Mouse (Mus musculus): Measurements from ENCODE around the gene Mymx.

Mymx gene

GRCm38 (mm10) chr17:45589844-45590243, 12.1 kb downstream of the Mymx start:
- no peak for DNase-seq (ENCODE audit: low spot score)

- no peak for DNase-seq (ENCODE audit: low spot score)
Observed at GRCm38 (mm10) chr17:45589236-45589635, 12.7 kb downstream of the Mymx start.

- DNase-seq (ENCODE audit: low spot score), result no peak
Observed at GRCm38 (mm10) chr17:45588370-45588769, 13.5 kb downstream of the Mymx start.

GRCm38 (mm10) chr17:45586449-45586837, 15.5 kb downstream of the Mymx start:
- no peak for DNase-seq (ENCODE audit: low spot score)

GRCm38 (mm10) chr17:45585725-45586448, 16.0 kb downstream of the Mymx start:
- no peak for DNase-seq (ENCODE audit: low spot score)

GRCm38 (mm10) chr17:45584939-45585678, 16.8 kb downstream of the Mymx start:
- peak; percentile 90 for DNase-seq (ENCODE audit: low spot score)

GRCm38 (mm10) chr17:45584096-45584896, 17.6 kb downstream of the Mymx start:
- DNase-seq (ENCODE audit: low spot score), result no peak

GRCm38 (mm10) chr17:45582715-45583355, 19.1 kb downstream of the Mymx start:
- no peak for DNase-seq (ENCODE audit: low spot score)

- DNase-seq (ENCODE audit: low spot score), result no peak
Observed at GRCm38 (mm10) chr17:45582188-45582587, 19.7 kb downstream of the Mymx start.

GRCm38 (mm10) chr17:45581567-45581983, 20.3 kb downstream of the Mymx start:
- DNase-seq (ENCODE audit: low spot score), result peak; percentile 92

- no peak for DNase-seq (ENCODE audit: low spot score)
Observed at GRCm38 (mm10) chr17:45580958-45581477, 20.9 kb downstream of the Mymx start.

- DNase-seq (ENCODE audit: low spot score), result no peak
Observed at GRCm38 (mm10) chr17:45579554-45579953, 22.3 kb downstream of the Mymx start.

- no peak for DNase-seq (ENCODE audit: low spot score)
Observed at GRCm38 (mm10) chr17:45578843-45579242, 23.1 kb downstream of the Mymx start.

GRCm38 (mm10) chr17:45578242-45578641, 23.7 kb downstream of the Mymx start:
- DNase-seq (ENCODE audit: low spot score), result no peak

GRCm38 (mm10) chr17:45575123-45575897, 26.6 kb downstream of the Mymx start:
- no peak for DNase-seq (ENCODE audit: low spot score)

- DNase-seq (ENCODE audit: low spot score), result peak; percentile 67
Observed at GRCm38 (mm10) chr17:45574129-45574761, 27.7 kb downstream of the Mymx start.

- peak; percentile 95 for DNase-seq (ENCODE audit: low spot score)
Observed at GRCm38 (mm10) chr17:45573780-45574123, 28.1 kb downstream of the Mymx start.

- DNase-seq (ENCODE audit: low spot score), result peak; percentile 98
Observed at GRCm38 (mm10) chr17:45573087-45573779, 28.7 kb downstream of the Mymx start, which contains the start of gene Hsp90ab1. Hsp90ab1 (minus strand) TSS chr17:45573271.

GRCm38 (mm10) chr17:45572103-45573086, 29.5 kb downstream of the Mymx start:
- DNase-seq (ENCODE audit: low spot score), result peak; percentile 83
